Mouse (Mus musculus) neural tube, embryonic 10.5 days (tissue): ENCODE results near the gene Mrfap1.
A peak's percentile ranks its signal among the peaks of the same experiment; 100 is the strongest.

Source experiments
- DNase-seq: peaks from one replicate; pipeline ENCODE4 v3.0.0-alpha.2; 2017; ENCODE audit warnings: low spot score; ENCODE audit errors: extremely low spot score

The Mrfap1 gene

DNA sequence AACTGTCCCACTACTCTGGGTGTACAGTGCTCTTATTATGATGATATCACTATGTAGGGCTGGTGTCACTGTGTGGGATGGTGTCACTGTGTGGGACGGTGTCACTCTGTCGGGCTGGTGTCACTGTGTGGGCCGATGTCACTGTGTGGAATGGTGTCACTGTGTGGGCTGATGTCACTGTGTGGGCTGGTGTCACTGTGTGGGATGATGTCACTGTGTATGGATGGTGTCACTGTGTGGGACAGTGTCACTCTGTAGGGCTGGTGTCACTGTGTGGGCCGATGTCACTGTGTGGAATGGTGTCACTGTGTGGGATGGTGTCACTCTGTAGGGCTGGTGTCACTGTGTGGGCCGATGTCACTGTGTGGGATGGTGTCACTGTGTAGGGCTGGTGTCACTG lies 10.5 kb downstream of the Mrfap1 start:
- no peak for DNase-seq

DNA sequence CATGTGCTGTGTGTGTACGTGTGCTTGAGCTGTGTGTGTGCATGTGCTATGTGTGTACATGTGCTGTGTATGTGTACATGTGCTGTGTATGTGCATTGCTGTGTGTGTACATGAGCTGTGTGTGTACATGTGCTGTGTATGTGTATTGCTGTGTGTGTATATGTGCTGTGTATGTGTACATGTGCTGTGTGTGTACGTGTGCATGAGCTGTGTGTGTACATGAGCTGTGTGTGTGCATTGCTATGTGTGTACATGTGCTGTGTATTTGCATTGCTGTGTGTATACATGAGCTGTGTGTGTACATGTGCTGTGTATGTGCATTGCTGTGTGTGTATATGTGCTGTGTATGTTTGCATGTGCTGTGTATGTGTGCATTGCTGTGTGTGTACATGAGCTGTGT lies 17.1 kb downstream of the Mrfap1 start:
- DNase-seq, result no peak

DNA sequence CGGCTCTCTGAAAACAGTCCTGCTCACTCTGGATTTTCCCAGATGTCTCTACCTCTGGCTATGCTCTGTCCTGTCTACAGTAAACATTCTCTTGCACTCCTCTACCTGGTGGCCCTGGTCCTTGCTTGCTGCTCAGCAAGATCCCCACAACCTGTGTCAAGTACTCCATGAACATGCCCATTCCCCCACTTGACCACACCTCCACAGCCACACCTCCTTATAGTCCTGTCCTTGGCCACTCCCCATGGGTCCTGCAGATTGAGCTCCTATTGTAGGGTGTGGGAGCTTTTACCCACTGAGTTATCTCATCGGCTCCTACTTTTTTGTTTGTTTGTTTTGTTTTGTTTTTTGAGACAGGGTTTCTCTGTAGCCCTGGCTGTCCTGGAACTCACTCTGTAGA lies 17.7 kb downstream of the Mrfap1 start:
- DNase-seq, result no peak

DNA sequence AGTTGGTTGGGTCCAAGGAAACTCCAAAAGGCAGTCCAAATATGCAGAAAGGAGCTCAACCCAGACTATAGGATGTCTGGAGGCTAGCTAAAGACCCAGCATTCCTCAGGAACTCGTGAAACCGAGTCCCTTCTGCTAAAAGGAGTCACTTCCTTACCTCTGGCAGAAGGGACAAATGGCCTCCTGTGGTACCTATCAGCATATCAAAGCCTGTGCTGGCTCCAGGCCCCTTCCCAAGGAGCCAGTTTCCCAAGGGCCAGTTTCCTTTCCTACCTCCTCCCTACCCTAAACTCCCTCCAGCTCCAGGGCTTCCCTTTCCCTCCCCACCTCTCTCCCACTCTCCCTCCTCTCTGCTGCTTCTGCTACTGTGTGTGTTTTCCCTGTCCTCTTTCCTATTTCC lies 19.4 kb downstream of the Mrfap1 start:
- DNase-seq, result no peak

DNA sequence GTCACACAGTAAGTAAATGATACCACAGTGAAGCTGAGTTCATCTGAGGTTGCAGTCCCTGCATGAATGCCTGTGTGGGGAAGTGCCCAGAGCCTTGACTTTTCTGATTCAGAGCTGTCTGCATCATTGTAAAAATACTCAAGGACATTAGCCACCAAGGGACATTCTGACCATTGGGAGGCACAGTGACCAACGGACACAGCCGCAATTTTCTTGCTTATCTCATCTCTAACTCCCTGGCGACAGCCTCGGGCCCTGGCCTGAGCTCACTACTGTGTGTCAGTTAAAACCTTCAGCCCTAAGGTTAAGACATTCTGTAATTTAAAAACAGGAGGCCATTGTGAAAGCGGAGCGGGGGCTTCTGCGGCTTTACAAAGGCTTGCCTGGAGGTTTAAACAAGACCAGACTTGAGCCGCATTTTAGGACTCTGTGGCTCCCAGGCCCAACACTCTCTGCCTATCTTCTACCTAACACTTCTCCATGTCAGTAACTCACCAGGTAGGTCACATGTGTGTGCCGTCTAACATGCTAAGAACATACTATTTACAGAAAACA lies 20.5 kb downstream of the Mrfap1 start:
- no peak for DNase-seq

DNA sequence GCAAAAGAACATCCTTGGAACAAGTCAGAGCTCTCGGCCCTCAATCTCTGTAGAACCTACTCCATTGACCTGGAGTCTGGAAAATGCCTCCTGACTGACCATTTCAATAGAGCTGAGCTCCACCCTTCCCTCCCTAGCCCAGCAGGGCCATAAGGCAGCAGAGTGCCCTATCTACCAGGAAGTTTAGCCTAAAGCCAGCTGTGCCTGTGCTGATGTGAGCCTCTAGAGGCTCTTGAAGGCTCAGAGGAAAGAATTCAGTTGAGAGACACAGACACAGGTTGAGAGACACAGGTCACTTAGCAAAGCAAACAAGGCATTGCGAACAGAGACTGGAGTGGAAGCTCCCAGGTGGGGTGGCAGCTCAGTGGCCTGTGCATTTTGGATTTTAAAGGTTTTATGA lies 21.3 kb downstream of the Mrfap1 start:
- DNase-seq, result no peak

DNA sequence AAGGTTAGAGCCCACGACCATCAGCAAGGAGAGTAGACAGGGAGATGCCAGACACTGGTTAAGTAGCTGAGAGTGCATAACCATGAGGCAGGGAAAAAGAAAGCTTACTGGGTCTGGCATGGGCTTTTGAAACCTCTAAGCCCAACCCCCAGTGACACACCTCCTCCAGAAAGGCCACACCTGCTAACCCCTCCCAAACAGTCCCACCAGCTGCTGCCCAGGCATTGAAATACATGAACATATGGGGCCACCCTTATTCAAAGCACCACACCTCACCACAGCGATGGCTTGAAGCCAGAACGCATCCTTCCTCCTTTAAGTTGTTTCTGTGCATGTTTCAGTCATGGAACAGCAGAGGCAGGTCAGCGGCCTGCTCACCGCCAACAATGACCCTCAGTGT lies 24.0 kb downstream of the Mrfap1 start:
- no peak for DNase-seq

DNA sequence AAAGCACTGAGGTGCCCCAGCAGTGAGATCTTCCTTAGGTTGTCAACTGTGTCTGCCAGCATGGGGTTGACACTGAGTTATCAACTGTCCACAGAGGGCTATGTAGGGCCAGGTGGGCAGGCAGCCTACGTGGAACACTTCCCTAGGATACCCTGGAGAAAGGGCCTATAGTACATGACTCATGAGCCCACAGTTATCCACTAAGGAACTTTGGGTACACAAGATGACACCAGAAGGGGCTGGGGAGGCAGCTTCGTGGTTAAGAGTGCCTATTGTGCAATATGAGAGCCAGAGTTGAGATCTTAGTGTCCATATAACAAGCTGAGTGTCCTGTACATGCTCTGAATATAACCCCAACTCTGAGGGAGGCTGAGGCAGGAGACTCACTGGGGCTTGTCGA lies 27.0 kb downstream of the Mrfap1 start:
- DNase-seq, result no peak

DNA sequence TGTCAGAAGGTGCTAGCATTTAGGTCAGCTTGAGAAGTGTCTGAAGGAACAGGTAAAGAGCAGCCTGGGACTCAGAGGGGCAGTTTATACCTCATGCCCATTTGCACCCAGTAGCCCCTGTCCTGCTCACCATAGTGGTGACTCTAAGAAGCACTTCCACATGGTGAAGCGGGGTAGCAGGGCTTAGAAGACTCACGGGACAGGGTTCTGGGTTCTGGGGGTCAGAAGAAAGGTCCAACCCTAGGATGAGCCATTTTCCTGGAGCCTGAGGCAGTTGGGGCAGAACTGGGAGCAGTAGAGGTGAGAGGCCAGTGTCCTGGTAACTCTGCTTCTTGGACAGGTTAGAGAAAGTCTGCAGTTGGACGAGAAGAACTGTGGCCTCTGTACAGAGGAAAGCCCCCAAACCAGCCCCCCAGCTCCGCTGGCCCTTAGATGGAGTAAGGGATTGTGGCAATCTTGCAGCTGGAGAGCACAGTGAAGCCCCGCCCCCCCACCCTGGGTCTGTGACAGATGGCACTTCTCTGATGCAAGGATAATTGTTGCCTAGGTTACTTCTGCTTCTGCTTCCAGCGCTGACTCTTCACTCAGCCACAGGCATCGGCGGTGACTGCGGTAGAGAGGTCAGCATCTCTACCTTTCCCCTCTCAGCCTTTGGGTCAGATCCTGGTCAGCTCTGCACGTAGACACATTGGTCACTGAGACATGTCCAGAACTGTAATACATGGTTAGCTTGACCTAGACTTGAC lies 29.4 kb downstream of the Mrfap1 start:
- peak; percentile 45 for DNase-seq

DNA sequence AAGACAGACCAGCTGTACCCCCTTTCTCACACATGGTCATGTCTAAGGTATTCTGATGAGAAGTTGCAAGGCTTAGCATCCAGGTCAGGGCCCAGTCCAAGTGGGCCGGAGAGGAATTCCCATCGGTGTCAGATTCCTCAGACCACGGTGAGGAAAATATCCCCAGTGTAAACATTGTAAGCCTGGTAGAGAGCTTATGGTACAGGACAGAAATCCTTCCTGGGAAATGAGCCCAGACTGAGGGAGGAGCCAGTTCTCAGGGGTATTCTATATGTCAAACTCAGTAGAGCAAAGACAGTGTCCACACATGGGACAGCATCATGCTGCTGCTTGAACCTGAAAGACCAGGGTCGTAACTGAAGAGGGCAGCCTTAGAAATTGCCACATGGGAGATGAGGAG lies 36.7 kb downstream of the Mrfap1 start:
- DNase-seq, result no peak

DNA sequence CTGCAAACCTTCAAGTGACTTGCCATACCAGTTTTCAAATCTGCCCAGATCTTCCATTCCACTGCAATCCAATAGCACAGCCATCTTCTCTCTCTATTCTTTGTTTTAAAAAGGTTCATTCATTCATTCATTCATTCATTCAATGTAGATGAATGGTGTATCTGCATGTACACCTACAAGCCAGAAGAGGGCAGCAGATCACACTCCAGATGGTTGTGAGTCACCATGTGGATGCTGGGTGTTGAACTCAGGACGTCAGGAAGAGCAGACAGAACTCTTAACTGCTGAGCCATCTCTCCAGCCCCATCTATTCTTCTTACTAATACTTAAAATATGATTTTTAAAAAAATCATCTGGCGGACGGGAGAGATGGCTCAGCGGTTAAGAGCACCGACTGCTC lies 39.5 kb downstream of the Mrfap1 start:
- no peak for DNase-seq

DNA sequence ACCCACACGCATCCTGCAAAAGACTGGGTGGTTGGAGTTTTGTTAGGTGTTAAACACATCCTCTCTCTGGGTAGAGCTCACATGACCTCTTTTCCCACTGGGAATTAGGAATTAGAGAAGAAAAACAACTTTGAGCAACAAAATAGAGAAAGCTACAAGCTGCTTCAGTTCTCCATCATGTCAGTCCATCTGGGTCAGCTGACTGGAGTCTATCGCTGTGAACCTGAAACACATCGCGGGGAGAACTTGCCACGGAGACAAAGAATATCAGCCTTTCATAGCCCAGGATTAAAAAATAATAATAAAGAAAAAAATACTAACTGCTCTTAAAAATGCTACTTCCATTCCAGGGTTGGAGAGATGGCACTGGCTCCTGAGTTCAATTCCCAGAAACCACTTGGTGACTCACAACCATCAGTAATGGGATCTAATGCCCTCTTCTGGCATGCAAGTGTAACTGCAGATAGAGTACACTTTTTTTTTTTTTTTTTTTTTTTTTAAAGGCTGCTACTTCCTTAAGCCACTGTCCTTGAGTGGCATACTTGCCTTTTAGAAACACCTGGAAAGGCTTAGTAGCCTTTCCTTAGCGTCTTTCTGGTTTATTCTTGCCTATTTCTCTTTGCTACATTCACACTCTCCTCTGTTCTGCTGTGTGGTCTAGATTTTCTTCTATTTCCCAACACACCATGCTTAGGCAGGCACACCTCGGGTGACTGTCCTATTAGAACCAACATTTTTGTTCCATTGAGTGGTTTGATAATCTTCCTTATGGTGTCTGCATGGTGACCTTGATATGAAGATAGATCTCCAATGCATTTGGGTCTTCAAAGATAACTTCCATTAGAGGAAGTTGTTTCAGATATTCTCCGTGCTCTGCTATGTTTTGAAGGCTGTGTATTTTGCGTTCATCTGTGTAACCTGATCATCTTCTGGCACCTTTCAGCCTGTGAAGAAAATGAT lies 46.2 kb downstream of the Mrfap1 start:
- no peak for DNase-seq

DNA sequence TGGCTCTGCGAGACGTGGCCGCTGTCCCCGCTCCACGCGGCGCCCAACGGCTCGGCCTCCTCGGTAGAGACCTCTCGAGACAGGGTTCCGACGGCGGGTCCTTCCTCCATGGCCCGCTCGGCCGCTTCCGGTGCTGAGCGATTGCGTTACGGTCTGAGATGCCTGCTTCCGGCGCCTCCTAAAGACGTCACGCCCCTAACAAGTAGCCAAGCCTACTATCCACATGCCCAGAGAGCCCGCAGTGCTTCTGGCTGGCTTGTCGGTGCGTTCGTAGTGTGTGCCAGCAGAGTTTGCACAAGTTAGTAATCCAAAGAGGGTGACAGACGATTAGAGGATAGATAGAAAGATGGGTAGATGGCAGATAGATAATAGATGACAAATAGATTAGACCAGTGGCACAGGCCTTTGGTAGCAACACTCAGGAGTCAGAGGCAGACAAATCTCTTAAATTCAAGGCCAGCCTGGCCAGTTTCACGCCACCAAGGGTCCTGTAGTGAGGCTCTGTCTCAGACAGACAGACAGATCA lies 48.0 kb downstream of the Mrfap1 start, which contains the start of gene Bloc1s4:
TSS of gene Bloc1s4 (minus strand) at position 115 of the 526 bp plus-strand sequence.
- peak; percentile 97 for DNase-seq

DNA sequence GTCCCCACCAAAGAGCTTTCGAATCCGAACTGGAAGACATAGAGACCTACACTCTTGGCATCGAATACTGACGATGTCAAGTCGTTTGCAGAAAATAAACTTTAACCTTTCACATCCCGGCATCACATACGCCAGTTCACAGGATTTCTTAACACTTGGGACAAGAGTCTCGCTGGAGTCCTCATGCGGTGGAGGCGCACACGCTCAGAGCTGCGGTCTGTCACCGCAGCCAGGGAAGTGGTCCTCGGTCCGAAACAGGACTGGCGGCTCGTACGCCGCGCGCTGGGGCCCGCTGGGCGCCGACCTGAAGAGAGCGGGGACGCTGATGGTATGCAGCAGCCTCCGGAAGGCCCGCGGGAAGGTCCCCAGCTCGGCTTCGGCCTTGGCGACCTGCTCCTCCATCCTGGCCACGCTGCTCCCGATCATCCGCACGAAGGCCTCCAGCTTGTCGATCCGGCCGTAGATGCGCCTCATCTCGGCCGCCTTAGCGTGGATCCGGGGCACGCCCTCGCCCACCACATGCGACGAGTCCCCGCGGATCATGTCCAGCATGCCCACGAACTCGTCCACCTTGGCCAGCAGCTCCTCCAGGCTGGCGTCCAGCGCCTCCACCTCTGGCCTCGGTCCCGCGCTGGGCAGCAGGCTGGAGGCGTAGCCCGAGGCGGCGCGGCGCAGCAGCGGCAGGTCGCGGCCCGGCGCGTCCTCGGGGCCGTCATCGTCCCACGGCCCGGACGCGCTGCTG lies 48.6 kb downstream of the Mrfap1 start:
- DNase-seq, result no peak

DNA sequence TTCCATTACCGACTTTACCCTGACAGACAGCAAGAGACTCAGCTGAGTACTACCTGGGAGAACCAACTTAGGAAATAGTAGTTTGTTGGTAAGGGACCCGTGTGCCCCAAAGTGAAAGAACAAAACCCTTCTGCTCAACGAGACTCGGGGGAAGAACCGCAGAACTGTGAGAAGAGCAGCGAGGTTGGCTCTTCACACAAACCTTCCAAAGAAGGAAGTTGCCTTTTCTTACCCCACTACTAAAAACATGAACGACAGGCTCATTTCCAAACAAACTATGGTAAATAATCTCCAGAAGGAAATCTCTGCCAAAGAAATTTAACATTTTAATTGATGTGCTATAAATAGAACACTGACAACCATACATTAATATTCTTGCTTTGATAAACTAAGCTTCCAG lies 49.5 kb downstream of the Mrfap1 start:
- DNase-seq, result no peak
